Mouse (Mus musculus) MEL (cell line): ENCODE data around the gene Drg1. TPM values are rescaled to one million over a fixed set of nuclear protein-coding genes. Genes with fewer than 3 reads are reported as not detected.

ENCODE experiments used
- DNase-seq: peaks from one replicate; pipeline ENCODE4 v3.0.0; 2011; ENCODE audit warnings: low read depth, low spot score
- H3K27ac ChIP-seq: 2 replicates; pipeline ENCODE4 v1.5.1; 2012; ENCODE audit warnings: low read depth, mild to moderate bottlenecking, control low read depth, low read length, moderate library complexity; ENCODE audit not compliant: control insufficient read depth
- H3K27me3 ChIP-seq, 2 experiments: fragments of 150-350 bp in 1 of 2; sonication (generic) in 1 of 2; 2 replicates each; pipeline ENCODE4 v1.6.1; 2012; ENCODE audit warnings: low read length in 2 of 2, mild to moderate bottlenecking in 2 of 2, improper control_type of control experiment in 1 of 2, moderate library complexity in 1 of 2; ENCODE audit not compliant: insufficient read depth in 2 of 2, control insufficient read depth in 1 of 2
- H3K36me3 ChIP-seq, 2 experiments: 2 replicates each; pipeline ENCODE4 v1.6.1; 2012 to 2014; ENCODE audit warnings: low read length in 2 of 2, improper control_type of control experiment in 1 of 2, inconsistent platforms in 1 of 2, mild to moderate bottlenecking in 1 of 2; ENCODE audit not compliant: insufficient read depth in 2 of 2, control insufficient read depth in 1 of 2
- H3K4me1 ChIP-seq, 2 experiments: fragments of 150-350 bp in 1 of 2; sonication (generic) in 1 of 2; 2 replicates each; pipeline ENCODE4 v1.6.1; 2012; ENCODE audit warnings: low read length in 2 of 2, improper control_type of control experiment in 1 of 2, mild to moderate bottlenecking in 1 of 2; ENCODE audit not compliant: insufficient read depth in 2 of 2, control insufficient read depth in 1 of 2
- H3K4me3 ChIP-seq, 2 experiments: fragments of 150-350 bp in 1 of 2; sonication (generic) in 1 of 2; 2 replicates each; pipeline ENCODE4 v1.5.1; 2012; ENCODE audit warnings: low read depth in 2 of 2, low read length in 2 of 2, mild to moderate bottlenecking in 2 of 2, moderate library complexity in 2 of 2, control low read depth in 1 of 2, improper control_type of control experiment in 1 of 2; ENCODE audit not compliant: control insufficient read depth in 1 of 2, insufficient read depth in 1 of 2
- H3K79me2 ChIP-seq: 2 replicates; pipeline ENCODE4 v1.6.1; 2012; ENCODE audit warnings: mild to moderate bottlenecking, low read length, moderate library complexity; ENCODE audit not compliant: control insufficient read depth, poor library complexity, insufficient read depth
- H3K9ac ChIP-seq: 2 replicates; pipeline ENCODE4 v1.6.1; 2012; ENCODE audit warnings: low read depth, mild to moderate bottlenecking, control low read depth, low read length, moderate library complexity; ENCODE audit not compliant: control insufficient read depth, poor library complexity, severe bottlenecking
- H3K9me3 ChIP-seq: fragments of 150-350 bp; sonication (generic); replicated peaks from 2 replicates; pipeline ENCODE4 v1.6.1; 2012; ENCODE audit warnings: mild to moderate bottlenecking, low read length, improper control_type of control experiment, moderate library complexity; ENCODE audit not compliant: insufficient read depth
- CHD1 ChIP-seq: IDR thresholded peaks from 2 replicates; pipeline ENCODE4 v1.6.1; 2012; ENCODE audit warnings: low read depth, mild to moderate bottlenecking, inconsistent platforms, low read length, improper control_type of control experiment
- E2F4 ChIP-seq: IDR thresholded peaks from 2 replicates; pipeline ENCODE4 v1.6.1; 2011; ENCODE audit warnings: low read depth, low read length, improper control_type of control experiment, borderline replicate concordance
- ETS1 ChIP-seq: IDR thresholded peaks from 2 replicates; pipeline ENCODE4 v1.6.1; 2012; ENCODE audit warnings: low read depth, mild to moderate bottlenecking, inconsistent platforms, low read length, improper control_type of control experiment, moderate library complexity
- JUND ChIP-seq: IDR thresholded peaks from 2 replicates; pipeline ENCODE4 v1.6.1; 2011; ENCODE audit warnings: low read depth, mild to moderate bottlenecking, improper control_type of control experiment, low read length
- MAFK ChIP-seq: IDR thresholded peaks from 2 replicates; pipeline ENCODE4 v1.6.1; 2011; ENCODE audit warnings: low read depth, mild to moderate bottlenecking, low read length, improper control_type of control experiment, borderline replicate concordance
- MEF2A ChIP-seq: IDR thresholded peaks from 2 replicates; pipeline ENCODE4 v1.6.1; 2014; ENCODE audit warnings: low read depth, mild to moderate bottlenecking, inconsistent platforms, low read length, improper control_type of control experiment; ENCODE audit not compliant: poor library complexity, insufficient replicate concordance, severe bottlenecking; ENCODE audit errors: extremely low read depth
- MXI1 ChIP-seq: IDR thresholded peaks from 2 replicates; pipeline ENCODE4 v1.6.1; 2011; ENCODE audit warnings: mild to moderate bottlenecking, low read depth, low read length, improper control_type of control experiment
- NRF1 ChIP-seq: IDR thresholded peaks from 2 replicates; pipeline ENCODE4 v1.6.1; 2014; ENCODE audit warnings: low read depth, mild to moderate bottlenecking, inconsistent platforms, low read length, improper control_type of control experiment, moderate library complexity; ENCODE audit not compliant: poor library complexity, insufficient read depth, severe bottlenecking
- POLR2AphosphoS2 ChIP-seq: IDR thresholded peaks from 2 replicates; pipeline ENCODE4 v1.6.1; 2011; ENCODE audit warnings: low read length, improper control_type of control experiment
- SIN3A ChIP-seq: IDR thresholded peaks from 2 replicates; pipeline ENCODE4 v1.6.1; 2012; ENCODE audit warnings: low read length, improper control_type of control experiment, inconsistent platforms
- SMC3 ChIP-seq: IDR thresholded peaks from 2 replicates; pipeline ENCODE4 v1.6.1; 2011; ENCODE audit warnings: low read depth, low read length, improper control_type of control experiment
- USF2 ChIP-seq, 2 experiments: IDR thresholded peaks; 2 replicates each; pipeline ENCODE4 v1.6.1; 2011 to 2012; ENCODE audit warnings: improper control_type of control experiment in 2 of 2, low read length in 2 of 2, borderline replicate concordance in 1 of 2, inconsistent platforms in 1 of 2, low read depth in 1 of 2, mild to moderate bottlenecking in 1 of 2; ENCODE audit not compliant: insufficient read depth in 1 of 2
- ZC3H11A ChIP-seq: IDR thresholded peaks from 2 replicates; pipeline ENCODE4 v1.6.1; 2012; ENCODE audit warnings: low read depth, mild to moderate bottlenecking, inconsistent platforms, low read length, improper control_type of control experiment
- polyA plus RNA-seq, 2 experiments: library from polyadenylated mRNA; stranded (reverse) in 1 of 2; unstranded in 1 of 2; fragments of >175 nt in 1 of 2; fragments of >200 nt in 1 of 2; gene quantifications; 2 replicates each; pipeline versions ENCODE4 v1.2.1 to v1.2.4; 2012; ENCODE audit warnings: low replicate concordance in 2 of 2, low read depth in 1 of 2; ENCODE audit not compliant: insufficient read length in 2 of 2, insufficient read depth in 1 of 2, missing spikeins in 1 of 2
- total RNA-seq: library from RNA; depleted of rRNA; stranded (reverse); fragments of 300-350 nt; gene quantifications from 2 replicates; pipeline ENCODE4 v1.2.3, GENCODE M21; 2012

Gene Drg1
- total and polyA plus RNA-seq, 3 experiments, result 161 to 1,664 (median 212) TPM

DNA sequence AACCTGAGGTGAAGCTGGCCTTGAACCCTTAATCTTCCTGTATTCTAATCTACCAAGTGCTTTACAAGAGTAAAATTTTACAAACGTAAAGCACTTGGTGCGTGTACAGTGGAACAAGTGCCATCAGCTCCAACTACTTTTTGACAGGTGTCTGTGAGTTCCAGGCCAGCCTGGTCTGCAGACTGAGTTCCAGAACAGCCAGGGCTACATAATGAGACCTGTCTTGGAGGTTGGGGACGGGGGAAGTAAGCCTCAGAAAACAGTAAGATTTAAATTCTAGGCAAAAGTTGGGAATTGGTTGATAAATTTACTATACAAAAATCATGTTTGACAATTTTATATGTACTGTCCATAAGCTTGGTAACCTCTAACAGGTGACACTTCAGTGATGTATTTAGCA is 61.0 kb downstream of the Drg1 start:
- peaks cover 57% of the 10 kb centered on the region for H3K79me2 ChIP-seq
- H3K27ac ChIP-seq, result no peak overlapping the region
- no peaks in the 10 kb centered on the region for H3K27me3 ChIP-seq
- TF ChIP-seq SMC3 (no peak), NRF1 (no peak), ZC3H11A (no peak)
- H3K9ac ChIP-seq, result no peak overlapping the region; the same call in 1 of the 2 replicates
- peaks cover 17 to 30% of the 10 kb centered on the region in 2 experiments for H3K36me3 ChIP-seq
- no peaks in the 10 kb centered on the region for H3K9me3 ChIP-seq
- peaks cover 7 to 14% of the 10 kb centered on the region in 2 experiments for H3K4me1 ChIP-seq
- no peak for DNase-seq
- H3K4me3 ChIP-seq, result no peak overlapping the region

GRCm38 (mm10) chr11:3203771-3204170 is 62.4 kb downstream of the Drg1 start:
- H3K4me3 ChIP-seq, result peak overlapping the region; percentile 78 to 83
- H3K4me1 ChIP-seq, result peaks cover 7 to 14% of the 10 kb centered on the region in 2 experiments
- no peaks in the 10 kb centered on the region for H3K9me3 ChIP-seq
- H3K79me2 ChIP-seq, result peaks cover 52% of the 10 kb centered on the region
- no peaks in the 10 kb centered on the region for H3K27me3 ChIP-seq
- peaks cover 10 to 30% of the 10 kb centered on the region in 2 experiments for H3K36me3 ChIP-seq
- H3K9ac ChIP-seq, result peak overlapping the region; percentile 85
- peak; percentile 68 for DNase-seq
- no peak for TF ChIP-seq MEF2A
- no peak for TF ChIP-seq CHD1
- no peak for TF ChIP-seq SIN3A
- TF ChIP-seq E2F4, result no peak
- TF ChIP-seq MXI1, result no peak
- TF ChIP-seq POLR2AphosphoS2, result no peak
- no peak for TF ChIP-seq JUND
- TF ChIP-seq ETS1, result no peak
- no peak for TF ChIP-seq MAFK
- no peak for TF ChIP-seq USF2 (IDR thresholded peaks at IDR 0.05; ENCODE audit: borderline replicate concordance in 1 of 2, insufficient read depth in 1 of 2, low read depth in 1 of 2, low read length in 2 of 2)
- H3K27ac ChIP-seq, result peak overlapping the region; percentile 67
